Mouse (Mus musculus) thymus, postnatal 10 days (tissue): ENCODE results near the gene Agpat4.
"Not testable (repeated sequence)": the region's sequence is repeated elsewhere in the genome, so short reads cannot be mapped to it uniquely, and the experiment has no call there.

Source experiments
- DNase-seq, 2 experiments: peaks; one replicate each; pipeline ENCODE4 v3.0.0; 2021; ENCODE audit warnings: low spot score in 2 of 2

Agpat4 gene

DNA sequence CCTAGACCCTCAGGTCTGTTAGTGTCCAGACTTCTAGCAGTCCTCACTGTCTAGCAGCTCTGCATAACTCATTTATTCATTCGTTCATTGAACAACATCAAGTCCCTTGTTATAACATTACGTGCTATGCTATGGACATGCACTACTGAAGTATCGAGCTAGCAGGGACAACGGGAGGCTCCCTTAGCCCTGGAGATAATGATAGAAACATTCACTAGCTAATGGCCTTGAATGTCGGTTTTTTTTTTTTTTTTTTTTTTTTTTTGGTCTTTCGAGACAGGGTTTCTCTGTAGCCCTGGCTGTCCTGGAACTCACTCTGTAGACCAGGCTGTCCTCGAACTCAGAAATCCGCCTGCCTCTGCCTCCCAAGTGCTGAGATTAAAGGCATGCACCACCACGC lies 3.8 kb downstream of the Agpat4 start:
- DNase-seq, result not testable (repeated sequence)

GRCm38 (mm10) chr17:12123168-12123567 lies 4.7 kb downstream of the Agpat4 start:
- no peak for DNase-seq

DNA sequence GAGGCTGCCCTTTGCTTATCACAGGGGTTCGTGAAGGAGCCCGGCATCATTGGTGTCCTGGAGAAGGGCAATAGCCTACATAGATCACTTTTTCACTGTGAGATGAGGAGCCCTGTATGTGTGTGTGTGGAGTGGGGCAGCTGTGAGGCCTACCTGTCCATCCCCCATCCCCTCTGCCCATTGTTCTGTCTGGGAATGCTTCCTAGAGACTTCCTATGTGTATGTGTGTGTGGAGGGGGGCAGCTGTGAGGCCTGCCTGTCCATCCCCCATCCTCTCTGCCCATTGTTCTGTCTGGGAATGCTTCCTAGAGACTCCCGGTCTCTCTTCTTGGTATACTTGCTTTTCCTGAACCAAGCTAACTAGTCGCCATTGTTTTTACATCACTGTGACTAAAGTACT lies 8.6 kb downstream of the Agpat4 start:
- no peak for DNase-seq

DNA sequence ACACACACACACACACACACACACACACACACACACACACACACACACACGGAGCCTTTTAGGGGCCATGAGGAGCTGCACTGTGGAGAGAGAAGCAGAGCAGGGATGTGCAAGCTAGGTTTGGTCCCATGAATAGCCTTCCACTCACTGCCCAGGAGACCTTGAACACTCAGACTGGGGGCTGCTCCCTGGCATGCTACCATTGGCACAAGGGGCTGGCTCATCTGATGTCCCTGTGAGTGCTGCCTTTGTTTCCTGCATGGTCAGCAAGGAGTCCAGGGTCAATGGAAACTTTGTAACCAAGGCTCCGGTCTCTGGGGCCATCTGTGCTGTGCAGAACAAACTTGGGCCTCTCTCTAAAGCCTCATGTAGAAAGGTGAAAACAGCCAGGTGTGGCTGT lies 10.5 kb downstream of the Agpat4 start:
- no peak for DNase-seq

DNA sequence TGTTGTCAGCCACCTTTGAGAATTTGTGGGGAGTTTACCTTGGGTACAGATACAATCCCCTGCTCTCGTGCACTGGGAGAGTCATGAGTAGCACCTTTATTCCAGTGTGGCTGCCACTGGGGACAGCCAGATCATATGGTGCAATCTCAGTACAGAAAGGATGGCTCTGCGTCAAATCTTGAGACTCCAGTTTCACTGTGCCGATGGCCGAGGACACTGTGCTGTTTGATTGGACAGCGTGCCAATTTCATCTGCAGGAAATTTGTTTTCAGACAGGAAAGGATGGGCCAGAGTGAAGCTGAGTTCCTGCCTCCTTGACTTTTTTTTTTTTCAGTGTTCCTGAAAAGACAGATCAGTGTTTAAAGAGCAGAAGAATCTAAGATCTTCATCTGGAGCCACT lies 12.7 kb downstream of the Agpat4 start:
- no peak for DNase-seq

- DNase-seq, result no peak
Measured at GRCm38 (mm10) chr17:12131581-12131980, 13.1 kb downstream of the Agpat4 start.

GRCm38 (mm10) chr17:12132904-12133303 lies 14.4 kb downstream of the Agpat4 start:
- no peak for DNase-seq

DNA sequence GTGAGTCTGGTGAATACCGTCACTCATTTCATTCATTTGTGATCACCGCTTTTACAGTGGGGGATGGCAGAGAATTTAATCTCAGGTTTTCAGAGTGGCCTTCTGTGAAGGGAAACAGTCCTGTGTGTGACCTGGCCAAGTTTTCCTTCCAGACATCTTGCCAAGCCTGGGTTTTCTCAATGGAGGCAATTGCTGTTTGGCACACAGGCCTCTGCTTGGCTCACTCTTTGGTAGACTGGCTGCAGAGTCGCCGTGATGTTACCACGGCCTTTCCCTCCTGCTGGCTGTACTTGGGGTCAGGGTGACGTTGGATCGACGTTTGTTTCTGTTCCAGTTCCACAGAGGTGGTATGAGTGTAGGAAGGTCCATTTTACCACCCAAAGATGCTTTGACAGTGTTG lies 15.5 kb downstream of the Agpat4 start:
- DNase-seq, result no peak

GRCm38 (mm10) chr17:12134975-12135633 lies 16.6 kb downstream of the Agpat4 start:
- no peak for DNase-seq

- no peak for DNase-seq
Measured at GRCm38 (mm10) chr17:12138355-12138754, 19.9 kb downstream of the Agpat4 start.

DNA sequence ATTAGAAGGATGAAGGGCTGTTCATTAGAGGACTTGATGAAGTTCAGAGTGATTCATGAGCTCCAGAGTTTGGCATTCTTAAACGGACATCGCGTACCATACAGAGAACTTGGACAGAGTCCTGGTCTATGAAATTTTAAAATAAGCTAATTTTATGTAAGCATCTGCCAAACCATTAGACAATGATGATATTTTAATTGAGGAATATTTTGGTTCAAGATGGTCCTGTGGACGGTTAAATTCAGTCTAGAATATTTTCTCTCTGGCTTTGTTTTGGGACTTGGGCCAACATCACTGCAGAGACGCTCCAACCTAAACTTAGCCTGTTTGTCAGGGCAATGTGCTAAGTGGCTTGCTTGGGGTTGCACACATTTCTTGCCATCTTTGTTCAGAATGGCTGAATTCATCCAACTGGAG lies 25.5 kb downstream of the Agpat4 start:
- DNase-seq, result no peak

DNA sequence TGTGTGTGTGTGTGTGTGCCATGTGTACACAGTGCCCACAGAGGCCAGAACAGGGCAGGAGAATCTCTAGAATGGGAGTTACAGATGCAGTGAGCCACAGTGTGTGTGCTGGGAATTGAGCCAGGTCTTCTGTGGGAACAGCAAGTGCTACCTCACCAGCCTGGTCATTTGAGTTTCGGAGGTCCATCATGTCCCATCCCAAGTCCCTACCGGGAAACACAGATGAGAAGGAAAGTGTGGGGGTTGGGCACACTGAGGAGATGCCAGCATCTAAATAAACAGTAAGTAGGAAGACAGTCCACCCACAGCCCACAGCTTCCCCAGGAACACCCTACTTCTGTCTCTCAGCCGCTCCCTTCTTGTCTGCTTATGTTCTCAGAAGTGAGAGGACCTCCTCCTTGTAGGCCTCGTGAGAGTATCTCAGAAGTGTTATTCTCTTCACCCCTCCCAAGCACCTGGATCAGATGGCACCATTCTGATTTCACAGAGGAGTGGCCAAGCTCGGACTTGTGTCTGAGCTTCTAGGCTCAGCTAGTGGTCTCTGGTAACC lies 27.7 kb downstream of the Agpat4 start:
- no peak for DNase-seq

DNA sequence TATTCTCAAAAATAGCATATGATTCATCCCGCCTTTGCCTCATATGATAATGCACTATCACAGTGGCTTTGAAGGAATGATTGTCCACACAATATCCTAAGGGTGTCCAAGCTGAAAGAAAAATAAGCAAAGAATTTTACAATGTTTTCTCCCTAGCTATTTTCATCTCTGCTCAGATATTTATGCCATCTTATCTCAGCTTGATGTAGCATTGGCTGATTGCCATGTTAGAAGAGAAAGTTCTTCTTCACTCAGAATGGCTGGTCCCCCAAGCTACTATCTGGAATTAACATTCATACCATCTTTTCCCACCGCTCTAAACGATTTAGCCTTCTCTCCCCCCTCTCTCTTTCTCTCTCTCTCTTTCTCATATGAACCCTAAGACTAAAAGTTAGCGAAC lies 29.3 kb downstream of the Agpat4 start:
- DNase-seq, result no peak

DNA sequence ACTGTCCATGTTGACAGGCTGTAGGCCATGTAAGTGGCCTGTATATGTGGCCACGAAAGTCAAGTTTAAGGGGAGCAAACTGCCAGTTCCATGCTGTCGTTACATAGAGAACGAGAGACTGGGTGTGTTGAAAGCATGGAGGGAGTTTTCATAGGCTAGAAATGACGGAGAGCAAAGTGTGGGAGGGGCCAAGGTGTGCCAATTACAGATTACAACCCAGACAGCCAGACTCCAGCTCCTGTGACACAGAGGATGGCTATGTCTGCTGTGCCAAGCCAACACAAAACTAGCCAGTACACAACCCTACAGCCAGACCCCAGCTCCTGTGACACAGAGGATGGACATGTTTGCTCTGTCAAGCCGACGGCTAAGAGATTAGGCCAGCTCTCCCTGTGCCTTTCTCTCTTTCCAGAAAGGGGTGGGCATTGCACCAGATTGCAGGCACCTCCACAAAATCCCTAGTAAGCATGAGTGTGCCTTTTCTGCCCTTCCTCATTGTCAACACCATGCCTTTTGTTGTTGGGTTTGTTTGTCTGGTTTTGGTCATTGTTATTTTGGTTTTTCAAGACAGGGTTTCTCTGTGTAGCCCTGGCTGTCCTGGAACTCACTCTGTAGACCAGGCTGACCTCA lies 30.8 kb downstream of the Agpat4 start:
- no peak for DNase-seq

DNA sequence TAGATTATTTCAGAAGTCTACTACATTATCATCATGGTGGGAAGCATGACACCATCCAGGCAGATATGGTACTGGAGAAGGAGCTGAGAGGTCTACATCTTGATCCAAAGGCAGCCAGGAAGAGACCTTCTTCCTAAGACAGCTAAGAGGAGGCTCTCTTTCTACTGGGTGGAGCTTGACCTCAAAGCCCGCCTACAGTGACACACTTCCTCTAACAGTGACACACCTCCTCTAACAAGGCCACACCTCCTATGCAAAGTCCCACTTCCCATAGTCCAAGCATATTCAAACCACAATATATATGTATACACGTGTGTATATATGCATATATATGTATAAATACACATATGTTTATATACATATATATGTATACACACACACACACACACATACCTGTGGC lies 32.5 kb downstream of the Agpat4 start:
- DNase-seq, result no peak

- no peak for DNase-seq
Measured at GRCm38 (mm10) chr17:12154260-12154659, 35.8 kb downstream of the Agpat4 start.

- DNase-seq, result no peak
Measured at GRCm38 (mm10) chr17:12155236-12155635, 36.7 kb downstream of the Agpat4 start.

DNA sequence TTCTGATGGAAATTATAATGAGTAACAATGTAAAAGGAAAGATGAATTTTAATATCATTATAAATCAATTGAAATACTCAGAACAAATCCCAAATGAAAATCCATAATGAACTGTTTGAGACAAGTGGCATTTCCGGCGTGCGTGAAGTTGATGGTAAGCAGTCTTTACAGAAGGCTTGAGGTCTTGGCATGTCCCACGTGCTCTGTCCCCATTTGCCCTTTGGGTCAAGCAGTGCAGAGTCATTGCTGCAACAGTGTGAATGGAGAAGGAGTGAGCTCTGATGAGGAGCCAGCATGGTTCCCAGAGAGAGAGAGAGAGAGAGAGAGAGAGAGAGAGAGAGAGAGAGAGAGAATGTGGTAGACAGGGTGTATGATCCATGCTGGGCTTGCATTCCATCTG lies 37.4 kb downstream of the Agpat4 start:
- no peak for DNase-seq

- DNase-seq, result no peak
Measured at GRCm38 (mm10) chr17:12156661-12157060, 38.2 kb downstream of the Agpat4 start.

- no peak for DNase-seq
Measured at GRCm38 (mm10) chr17:12157203-12157602, 38.7 kb downstream of the Agpat4 start.

GRCm38 (mm10) chr17:12159187-12160060 lies 40.9 kb downstream of the Agpat4 start:
- no peak for DNase-seq

DNA sequence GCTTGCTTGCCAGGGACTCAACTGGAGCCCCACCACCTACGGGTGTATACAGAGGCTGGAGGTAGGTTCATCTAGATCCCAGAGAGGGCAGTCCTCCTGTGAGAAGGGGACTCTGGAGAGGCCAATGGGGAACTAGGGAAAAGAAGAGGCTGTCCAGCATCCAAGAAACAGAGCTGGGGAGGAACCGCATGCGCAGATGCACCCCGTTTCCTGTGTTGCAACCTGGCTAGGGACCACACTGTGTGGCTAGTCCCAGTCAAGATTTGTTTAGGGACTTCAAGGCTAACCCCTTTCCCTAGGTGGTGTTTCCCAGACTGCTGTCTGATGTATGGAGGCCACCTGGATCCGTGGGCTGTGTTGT lies 41.5 kb downstream of the Agpat4 start:
- DNase-seq, result no peak

DNA sequence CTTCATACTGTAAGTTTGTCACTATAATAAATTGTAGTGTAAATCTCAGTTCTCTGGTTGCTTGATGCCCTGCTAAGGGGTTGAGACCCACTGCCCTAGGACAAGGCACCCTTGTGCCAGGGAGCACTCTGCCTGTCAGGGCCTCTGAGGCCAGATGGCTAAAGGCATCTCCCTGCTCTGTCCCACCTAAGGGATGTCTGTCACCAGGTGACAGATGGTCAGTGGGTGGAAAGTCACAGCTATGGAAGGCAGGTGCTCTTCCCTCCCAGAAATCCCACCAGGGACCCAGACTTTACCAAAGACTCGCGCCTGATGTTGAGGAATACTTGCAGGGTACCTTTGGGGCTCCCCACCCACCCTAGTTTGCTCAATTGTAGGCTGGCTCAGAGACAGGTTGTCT lies 42.0 kb downstream of the Agpat4 start:
- no peak for DNase-seq
